Mouse (Mus musculus): ENCODE results near the gene Idnk. TPM values are rescaled to one million over a fixed set of nuclear protein-coding genes. Genes with fewer than 3 reads are reported as not detected.

Gene Idnk
- total RNA-seq, 2 experiments from 2014 or later = 22.3 to 25.1 TPM

- intact Hi-C loops (cut with DNase I) = no loop called here
- no peak for DNase-seq (ENCODE audit: extremely low spot score in 1 of 2, low spot score in 2 of 2)
These were observed 56.4 kb downstream of the Idnk start for GRCm38 (mm10) chr13:58213801-58214200.

Other genes starting within 250 kb of the Idnk start
- gene Spock1, start 249.3 kb upstream of the Idnk start, total RNA-seq (2021) = 100 to 1,000 TPM; 276 to 302 TPM
- gene Klhl3, start 44.1 kb upstream of the Idnk start, total RNA-seq (2021) = 10 to 100 TPM; 24.2 to 24.3 TPM
- gene Hnrnpa0, start 29.1 kb upstream of the Idnk start, total RNA-seq (2021) = 100 to 1,000 TPM; 146 to 151 TPM
- 100 to 1,000 TPM; 128 to 135 TPM for gene Ubqln1, start 58.0 kb downstream of the Idnk start, total RNA-seq (2021)
- gene Gkap1, start 118.0 kb downstream of the Idnk start, total RNA-seq (2021) = 10 to 100 TPM; 17.9 to 22.6 TPM
- gene Kif27, start 201.5 kb downstream of the Idnk start, total RNA-seq (2021) = 1 to 10 TPM; 2.0 to 3.6 TPM
- 1 to 10 TPM; 4.7 to 5.6 TPM for gene 2210016F16Rik, start 227.6 kb downstream of the Idnk start, total RNA-seq (2021)
- 10 to 100 TPM; 14.5 to 14.7 TPM for gene Rmi1, start 244.6 kb downstream of the Idnk start, total RNA-seq (2021)
- 100 to 1,000 TPM; 729 to 758 TPM for gene Hnrnpk, start 245.7 kb downstream of the Idnk start, total RNA-seq (2021)

All from left cerebral cortex, postnatal 10 days (tissue).